Mouse (Mus musculus): ENCODE data around the gene Prss53. TPM values are rescaled to one million over a fixed set of nuclear protein-coding genes. Genes with fewer than 3 reads are reported as not detected.

Gene Prss53
- polyA plus RNA-seq, 1 experiment from 2014 or later: 0.68 TPM

- no peaks in the 10 kb centered on the region for H3K9me3 ChIP-seq (replicated peaks)
- H3K36me3 ChIP-seq: peaks cover 94% of the 10 kb centered on the region
Measured at GRCm38 (mm10) chr7:127886551-127886950, 4.2 kb downstream of the Prss53 start.

GRCm38 (mm10) chr7:127885951-127886350 is 4.8 kb downstream of the Prss53 start:
- Histone ChIP-seq H3K9me3 (replicated peaks) (no peaks in the 10 kb centered on the region), H3K4me3 (no peak overlapping the region), H3K4me1 (peaks cover 15% of the 10 kb centered on the region), H3K36me3 (peaks cover 99% of the 10 kb centered on the region), H3K27ac (replicated peaks) (no peak overlapping the region), H3K27me3 (ENCODE audit: low read depth, poor library complexity, severe bottlenecking) (no peaks in the 10 kb centered on the region)
- 87% methylated on average over 6 of the region's 6 CpGs for WGBS
- DNase-seq (ENCODE audit: low spot score): no peak

More at GRCm38 (mm10) chr7:127886551-127886950, 4.2 kb downstream of the Prss53 start:
- peaks cover 15% of the 10 kb centered on the region for H3K4me1 ChIP-seq
- 92% methylated on average over 6 of the region's 6 CpGs for WGBS
- no peak overlapping the region for H3K4me3 ChIP-seq
- H3K27me3 ChIP-seq (ENCODE audit: low read depth, poor library complexity, severe bottlenecking): no peaks in the 10 kb centered on the region
- no peak for DNase-seq (ENCODE audit: low spot score)
- no peak overlapping the region for H3K27ac ChIP-seq (replicated peaks)

- Histone ChIP-seq H3K27ac (replicated peaks) (no peak overlapping the region), H3K27me3 (ENCODE audit: low read depth, poor library complexity, severe bottlenecking) (no peaks in the 10 kb centered on the region), H3K36me3 (peaks cover 78% of the 10 kb centered on the region), H3K4me3 (no peak overlapping the region), H3K4me1 (peaks cover 27% of the 10 kb centered on the region), H3K9me3 (replicated peaks) (no peaks in the 10 kb centered on the region)
- WGBS: 89% methylated on average over 12 of the region's 12 CpGs
- DNase-seq (ENCODE audit: low spot score): no peak
Measured at GRCm38 (mm10) chr7:127880431-127880830, 10.3 kb downstream of the Prss53 start.

GRCm38 (mm10) chr7:127879301-127879700 is 11.5 kb downstream of the Prss53 start:
- H3K36me3 ChIP-seq: peaks cover 67% of the 10 kb centered on the region
- H3K4me1 ChIP-seq: peaks cover 31% of the 10 kb centered on the region
- H3K4me3 ChIP-seq: no peak overlapping the region
- no peaks in the 10 kb centered on the region for H3K9me3 ChIP-seq (replicated peaks)
- 95% methylated on average over 9 of the region's 9 CpGs for WGBS
- no peak for DNase-seq (ENCODE audit: low spot score)
- H3K27ac ChIP-seq (replicated peaks): no peak overlapping the region
- H3K27me3 ChIP-seq (ENCODE audit: low read depth, poor library complexity, severe bottlenecking): no peaks in the 10 kb centered on the region

GRCm38 (mm10) chr7:127876467-127877348 is 14.1 kb downstream of the Prss53 start, which contains the start of gene Zfp668:
TSS of gene Zfp668 (minus strand) at chr7:127876828.
- Histone ChIP-seq H3K4me3 (peak within 1 kb of the TSS; percentile 96), H3K27me3 (ENCODE audit: low read depth, poor library complexity, severe bottlenecking) (no peaks in the 10 kb centered on the region), H3K9me3 (replicated peaks) (no peaks in the 10 kb centered on the region), H3K36me3 (peaks cover 63% of the 10 kb centered on the region), H3K4me1 (peaks cover 27% of the 10 kb centered on the region), H3K27ac (replicated peaks) (peak within 1 kb of the TSS; percentile 97)
- DNase-seq (ENCODE audit: low spot score): peak; percentile 93
- under 1% methylated on average over 60 of the region's 60 CpGs for WGBS

- no peaks in the 10 kb centered on the region for H3K9me3 ChIP-seq (replicated peaks)
- WGBS: 0% methylated on average over 41 of the region's 41 CpGs
- peaks cover 27% of the 10 kb centered on the region for H3K4me1 ChIP-seq
- H3K4me3 ChIP-seq: peak within 1 kb of the TSS; percentile 96
- peaks cover 63% of the 10 kb centered on the region for H3K36me3 ChIP-seq
- DNase-seq (ENCODE audit: low spot score): peak; percentile 93
- peak within 1 kb of the TSS; percentile 97 for H3K27ac ChIP-seq (replicated peaks)
- H3K27me3 ChIP-seq (ENCODE audit: low read depth, poor library complexity, severe bottlenecking): no peaks in the 10 kb centered on the region
Measured at GRCm38 (mm10) chr7:127876041-127876466, 14.7 kb downstream of the Prss53 start, which contains the start of gene Zfp646. TSS of gene Zfp646 (plus strand) at chr7:127876221.

- WGBS: under 1% methylated on average over 39 of the region's 43 CpGs
Measured at GRCm38 (mm10) chr7:127875627-127876001, 15.2 kb downstream of the Prss53 start.

GRCm38 (mm10) chr7:127874812-127875626 is 15.8 kb downstream of the Prss53 start:
- Histone ChIP-seq H3K4me1 (peaks cover 27% of the 10 kb centered on the region), H3K4me3 (peak overlapping the region; percentile 96), H3K27me3 (ENCODE audit: low read depth, poor library complexity, severe bottlenecking) (no peaks in the 10 kb centered on the region), H3K36me3 (peaks cover 63% of the 10 kb centered on the region), H3K9me3 (replicated peaks) (no peaks in the 10 kb centered on the region), H3K27ac (replicated peaks) (peak overlapping the region; percentile 97)
- no peak for DNase-seq (ENCODE audit: low spot score)
- WGBS: 5% methylated on average over 20 of the region's 20 CpGs

More at GRCm38 (mm10) chr7:127875627-127876001, 15.2 kb downstream of the Prss53 start:
- Histone ChIP-seq H3K4me3 (peak overlapping the region; percentile 96), H3K27me3 (ENCODE audit: low read depth, poor library complexity, severe bottlenecking) (no peaks in the 10 kb centered on the region), H3K36me3 (peaks cover 63% of the 10 kb centered on the region), H3K27ac (replicated peaks) (peak overlapping the region; percentile 97), H3K9me3 (replicated peaks) (no peaks in the 10 kb centered on the region), H3K4me1 (peaks cover 27% of the 10 kb centered on the region)
- peak; percentile 100 for DNase-seq (ENCODE audit: low spot score)

GRCm38 (mm10) chr7:127870136-127870821 is 20.5 kb downstream of the Prss53 start:
- no peak overlapping the region for H3K27ac ChIP-seq (replicated peaks)
- DNase-seq (ENCODE audit: low spot score): no peak
- H3K27me3 ChIP-seq (ENCODE audit: low read depth, poor library complexity, severe bottlenecking): no peaks in the 10 kb centered on the region
- peaks cover 19% of the 10 kb centered on the region for H3K4me1 ChIP-seq
- WGBS: 80% methylated on average over 5 of the region's 5 CpGs
- H3K9me3 ChIP-seq (replicated peaks): no peaks in the 10 kb centered on the region
- no peak overlapping the region for H3K4me3 ChIP-seq
- peaks cover 82% of the 10 kb centered on the region for H3K36me3 ChIP-seq

- no peak for DNase-seq (ENCODE audit: low spot score)
- Histone ChIP-seq H3K36me3 (peaks cover 92% of the 10 kb centered on the region), H3K27ac (replicated peaks) (no peak overlapping the region), H3K4me1 (peaks cover 14% of the 10 kb centered on the region), H3K9me3 (replicated peaks) (no peaks in the 10 kb centered on the region), H3K4me3 (no peak overlapping the region), H3K27me3 (ENCODE audit: low read depth, poor library complexity, severe bottlenecking) (no peaks in the 10 kb centered on the region)
- WGBS: 78% methylated on average over 3 of the region's 3 CpGs
Measured at GRCm38 (mm10) chr7:127869149-127869810, 21.5 kb downstream of the Prss53 start.

GRCm38 (mm10) chr7:127867641-127868040 is 23.1 kb downstream of the Prss53 start:
- H3K27me3 ChIP-seq (ENCODE audit: low read depth, poor library complexity, severe bottlenecking): no peaks in the 10 kb centered on the region
- WGBS: 97% methylated on average over 18 of the region's 18 CpGs
- no peaks in the 10 kb centered on the region for H3K9me3 ChIP-seq (replicated peaks)
- H3K4me3 ChIP-seq: no peak overlapping the region
- DNase-seq (ENCODE audit: low spot score): no peak
- no peak overlapping the region for H3K27ac ChIP-seq (replicated peaks)
- H3K4me1 ChIP-seq: 0 out of 2 replicates have a peak, but pooled peaks cover 3% of the 10 kb centered on the region
- H3K36me3 ChIP-seq: peaks cover 80% of the 10 kb centered on the region

GRCm38 (mm10) chr7:127866434-127866833 is 24.3 kb downstream of the Prss53 start:
- H3K4me3 ChIP-seq: no peak overlapping the region
- 0 out of 2 replicates have a peak, but pooled peaks cover 3% of the 10 kb centered on the region for H3K4me1 ChIP-seq
- H3K27me3 ChIP-seq (ENCODE audit: low read depth, poor library complexity, severe bottlenecking): no peaks in the 10 kb centered on the region
- H3K9me3 ChIP-seq (replicated peaks): no peaks in the 10 kb centered on the region
- peaks cover 73% of the 10 kb centered on the region for H3K36me3 ChIP-seq
- no peak overlapping the region for H3K27ac ChIP-seq (replicated peaks)
- no peak for DNase-seq (ENCODE audit: low spot score)
- WGBS: 95% methylated on average over 12 of the region's 12 CpGs

All from midbrain, embryonic 10.5 days (tissue).